Mouse (Mus musculus): ENCODE measurements around the gene Mcee. TPM values are rescaled to one million over a fixed set of nuclear protein-coding genes. Genes with fewer than 3 reads are reported as not detected.

The Mcee gene
- 14.4 and 18.3 TPM in 2 replicates for total RNA-seq (2012; rRNA removed)

DNA sequence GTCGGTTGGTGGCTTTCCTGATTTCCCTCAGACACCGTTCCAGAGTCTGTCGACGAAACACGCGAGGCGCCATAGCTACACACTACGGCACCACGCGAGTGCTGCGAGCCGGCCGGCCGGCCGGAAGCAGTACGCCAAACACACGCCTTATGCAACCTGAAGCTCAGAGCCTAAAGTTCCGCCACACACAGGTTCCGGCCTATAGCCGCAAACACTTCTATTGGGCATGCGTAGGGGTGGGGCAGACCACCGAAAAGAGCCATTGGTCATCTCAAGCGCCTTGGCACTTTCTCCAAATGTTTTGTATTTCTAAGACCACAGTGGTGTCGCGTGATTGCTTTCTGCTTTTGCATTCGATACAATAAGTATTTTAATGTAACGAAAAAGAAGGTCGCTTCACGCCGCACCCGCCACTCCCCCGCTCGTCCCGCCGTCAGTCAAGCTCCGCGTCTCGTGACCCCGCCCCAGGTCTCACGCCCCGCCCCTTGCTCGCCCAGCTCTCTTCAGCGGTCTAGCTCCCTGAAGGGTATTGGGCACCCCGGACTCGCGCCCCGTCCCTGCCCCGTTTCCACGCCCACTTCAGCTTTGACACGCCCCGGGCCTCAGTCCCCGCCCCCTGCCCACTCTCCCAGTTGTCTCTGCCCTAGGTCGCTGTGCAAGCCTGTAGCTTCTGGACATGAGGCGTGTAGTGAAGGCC, at the start of gene Mcee, which contains the start of gene Mphosph10:
Gene Mcee (plus strand): TSS at position 486 of the 697 bp plus-strand sequence.
Gene Mphosph10 (minus strand): TSS at position 147 of the 697 bp plus-strand sequence.
- Histone ChIP-seq H3K4me1 (ENCODE audit: control insufficient read depth in 2 of 2, insufficient read depth in 2 of 2, low read length in 2 of 2, poor library complexity in 1 of 2) (0 out of 4 replicates have a peak, but pooled peaks cover 0 to 2% of the 10 kb centered on the region in 2 experiments), H3K27ac (ENCODE audit: insufficient read depth, low read depth, low read length, poor library complexity, severe bottlenecking) (no peak within 1 kb of the TSS), H3K9ac (ENCODE audit: insufficient read depth, low read depth, low read length, poor library complexity, severe bottlenecking) (peak within 1 kb of the TSS; percentile 91), H3K4me3 (ENCODE audit: insufficient read depth in 1 of 2, low read depth in 1 of 2, low read length in 2 of 2, poor library complexity in 1 of 2, severe bottlenecking in 1 of 2) (peak within 1 kb of the TSS; percentile 68 to 86), H3K9me3 (ENCODE audit: control insufficient read depth, insufficient read depth, low read depth, low read length) (no peaks in the 10 kb centered on the region), H3K36me3 (ENCODE audit: control insufficient read depth, insufficient read depth, low read length, poor library complexity, severe bottlenecking) (peaks cover 7% of the 10 kb centered on the region; the same call in 1 of the 2 replicates)
- TF ChIP-seq HCFC1 (IDR thresholded peaks at IDR 0.05; ENCODE audit: borderline replicate concordance, insufficient read depth, low read length) (peak; percentile 85), ZC3H11A (IDR thresholded peaks at IDR 0.05; ENCODE audit: borderline replicate concordance, low read depth, low read length) (no peak), CHD2 (IDR thresholded peaks at IDR 0.05; ENCODE audit: low read depth, low read length) (peak; percentile 42; the same call in 1 of the 2 replicates)
- in situ Hi-C loops (cut with MboI; ENCODE audit: low sequenced_read_pairs in 2 of 2, unreplicated experiment in 2 of 2), result no loop called here
- DNase-seq (ENCODE audit: low read depth, low spot score), result peak; percentile 95

DNA sequence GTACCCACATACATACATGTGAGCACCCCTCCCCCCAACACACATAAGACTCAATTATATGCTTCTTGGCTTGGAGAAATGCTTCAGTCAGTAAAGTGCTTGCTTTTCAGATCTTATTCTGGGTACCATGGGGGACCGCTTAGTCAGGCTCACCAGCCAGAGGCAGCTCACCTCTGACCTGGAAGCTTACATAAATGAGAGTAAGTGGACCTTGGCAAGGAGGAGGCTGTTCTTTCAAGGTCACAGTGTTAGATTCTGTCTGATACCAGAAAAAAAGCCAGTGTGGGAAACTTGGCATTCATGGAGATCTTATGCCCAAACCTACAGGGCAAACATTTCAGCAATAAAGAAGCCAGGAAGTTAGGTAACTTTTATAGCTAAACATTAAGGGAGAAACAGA, 44.6 kb upstream of the Mcee start:
- DNase-seq (ENCODE audit: low read depth, low spot score), result no peak
- Histone ChIP-seq H3K36me3 (ENCODE audit: control insufficient read depth, insufficient read depth, low read length, poor library complexity, severe bottlenecking) (peaks cover 8% of the 10 kb centered on the region), H3K9me3 (ENCODE audit: control insufficient read depth, insufficient read depth, low read depth, low read length) (no peaks in the 10 kb centered on the region), H3K27ac (ENCODE audit: insufficient read depth, low read depth, low read length, poor library complexity, severe bottlenecking) (no peak overlapping the region), H3K9ac (ENCODE audit: insufficient read depth, low read depth, low read length, poor library complexity, severe bottlenecking) (no peak overlapping the region), H3K4me1 (ENCODE audit: control insufficient read depth in 2 of 2, insufficient read depth in 2 of 2, low read length in 2 of 2, poor library complexity in 1 of 2) (no peaks in the 10 kb centered on the region), H3K4me3 (ENCODE audit: insufficient read depth in 1 of 2, low read depth in 1 of 2, low read length in 2 of 2, poor library complexity in 1 of 2, severe bottlenecking in 1 of 2) (no peak overlapping the region)
- in situ Hi-C loops (cut with MboI; ENCODE audit: low sequenced_read_pairs in 2 of 2, unreplicated experiment in 2 of 2), result no loop called here
- TF ChIP-seq HCFC1 (IDR thresholded peaks at IDR 0.05; ENCODE audit: borderline replicate concordance, insufficient read depth, low read length) (no peak), ZC3H11A (IDR thresholded peaks at IDR 0.05; ENCODE audit: borderline replicate concordance, low read depth, low read length) (no peak), CHD2 (IDR thresholded peaks at IDR 0.05; ENCODE audit: low read depth, low read length) (no peak), MAFK (IDR thresholded peaks at IDR 0.05; ENCODE audit: insufficient read depth, low read depth, low read length) (no peak), ZNF384 (IDR thresholded peaks at IDR 0.05; ENCODE audit: low read depth, low read length) (no peak)

DNA sequence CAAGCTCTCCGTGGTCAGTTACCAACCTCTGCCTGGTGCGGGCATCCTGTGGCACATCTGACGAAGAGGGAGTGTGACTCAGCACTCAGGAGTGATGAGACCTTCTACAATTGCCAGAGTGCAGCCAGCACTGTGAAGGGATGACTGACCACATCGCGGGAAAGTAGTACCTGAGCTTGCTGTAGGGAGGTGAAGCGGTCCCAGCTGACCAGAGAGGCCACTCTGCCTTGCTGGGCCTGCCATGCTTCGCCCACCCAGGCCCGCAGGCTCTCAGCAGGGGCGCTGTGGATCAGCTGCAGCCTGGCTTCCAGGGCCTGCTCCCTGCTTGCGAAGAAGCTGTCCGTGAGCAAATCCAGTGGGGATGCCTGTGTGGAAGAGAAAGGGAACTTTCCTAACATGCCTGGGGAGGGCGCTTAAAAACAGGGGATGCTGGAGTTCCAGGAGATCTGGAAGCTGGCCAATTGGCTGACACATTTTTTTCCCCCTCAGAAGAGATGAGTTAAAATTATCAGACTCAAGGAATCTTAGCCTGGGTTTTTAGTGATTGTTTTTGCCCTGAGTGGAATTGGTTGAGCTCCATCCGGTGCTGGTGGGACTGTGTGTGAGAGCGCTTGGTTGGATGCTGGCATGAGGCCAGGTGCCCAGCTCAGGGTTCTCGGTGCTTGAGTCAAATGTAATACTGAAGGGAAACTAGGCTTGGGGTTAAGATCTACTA, 43.1 kb upstream of the Mcee start:
- no peak for DNase-seq (ENCODE audit: low read depth, low spot score)

DNA sequence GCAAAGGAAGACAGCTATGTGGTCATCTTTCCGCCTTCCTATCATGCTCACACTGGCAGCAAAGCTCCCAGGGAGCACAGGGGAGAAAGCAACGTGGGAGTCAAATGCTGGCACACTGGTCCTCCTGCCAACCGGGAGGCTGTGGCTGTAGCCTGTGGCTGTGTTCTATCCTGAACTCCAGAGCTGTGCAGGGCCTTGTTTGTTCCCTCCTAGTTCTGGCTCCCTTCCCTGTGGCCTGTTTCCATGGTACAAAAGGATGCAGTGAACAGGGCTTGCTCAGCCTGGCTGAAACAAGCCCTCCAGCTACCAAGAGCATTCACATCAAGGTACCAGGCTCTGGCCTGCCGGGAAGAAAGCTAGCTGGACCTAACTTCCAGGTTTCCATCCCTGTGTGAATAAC, 41.3 kb upstream of the Mcee start:
- Histone ChIP-seq H3K9ac (ENCODE audit: insufficient read depth, low read depth, low read length, poor library complexity, severe bottlenecking) (no peak overlapping the region), H3K4me3 (ENCODE audit: insufficient read depth in 1 of 2, low read depth in 1 of 2, low read length in 2 of 2, poor library complexity in 1 of 2, severe bottlenecking in 1 of 2) (no peak overlapping the region), H3K27ac (ENCODE audit: insufficient read depth, low read depth, low read length, poor library complexity, severe bottlenecking) (no peak overlapping the region), H3K4me1 (ENCODE audit: control insufficient read depth in 2 of 2, insufficient read depth in 2 of 2, low read length in 2 of 2, poor library complexity in 1 of 2) (no peaks in the 10 kb centered on the region), H3K9me3 (ENCODE audit: control insufficient read depth, insufficient read depth, low read depth, low read length) (no peaks in the 10 kb centered on the region), H3K36me3 (ENCODE audit: control insufficient read depth, insufficient read depth, low read length, poor library complexity, severe bottlenecking) (peaks cover 14% of the 10 kb centered on the region)
- TF ChIP-seq ZC3H11A (IDR thresholded peaks at IDR 0.05; ENCODE audit: borderline replicate concordance, low read depth, low read length) (no peak), MAFK (IDR thresholded peaks at IDR 0.05; ENCODE audit: insufficient read depth, low read depth, low read length) (no peak), CHD2 (IDR thresholded peaks at IDR 0.05; ENCODE audit: low read depth, low read length) (no peak), ZNF384 (IDR thresholded peaks at IDR 0.05; ENCODE audit: low read depth, low read length) (no peak), HCFC1 (IDR thresholded peaks at IDR 0.05; ENCODE audit: borderline replicate concordance, insufficient read depth, low read length) (no peak)
- in situ Hi-C loops (cut with MboI; ENCODE audit: low sequenced_read_pairs in 2 of 2, unreplicated experiment in 2 of 2), result no loop called here
- no peak for DNase-seq (ENCODE audit: low read depth, low spot score)

More for the DNA sequence above, 43.1 kb upstream of the Mcee start:
- TF ChIP-seq CHD2 (IDR thresholded peaks at IDR 0.05; ENCODE audit: low read depth, low read length) (no peak), HCFC1 (IDR thresholded peaks at IDR 0.05; ENCODE audit: borderline replicate concordance, insufficient read depth, low read length) (no peak), ZC3H11A (IDR thresholded peaks at IDR 0.05; ENCODE audit: borderline replicate concordance, low read depth, low read length) (no peak), ZNF384 (IDR thresholded peaks at IDR 0.05; ENCODE audit: low read depth, low read length) (no peak), MAFK (IDR thresholded peaks at IDR 0.05; ENCODE audit: insufficient read depth, low read depth, low read length) (no peak)
- Histone ChIP-seq H3K4me1 (ENCODE audit: control insufficient read depth in 2 of 2, insufficient read depth in 2 of 2, low read length in 2 of 2, poor library complexity in 1 of 2) (no peaks in the 10 kb centered on the region), H3K36me3 (ENCODE audit: control insufficient read depth, insufficient read depth, low read length, poor library complexity, severe bottlenecking) (peaks cover 14% of the 10 kb centered on the region), H3K9ac (ENCODE audit: insufficient read depth, low read depth, low read length, poor library complexity, severe bottlenecking) (no peak overlapping the region), H3K27ac (ENCODE audit: insufficient read depth, low read depth, low read length, poor library complexity, severe bottlenecking) (no peak overlapping the region), H3K9me3 (ENCODE audit: control insufficient read depth, insufficient read depth, low read depth, low read length) (no peaks in the 10 kb centered on the region), H3K4me3 (ENCODE audit: insufficient read depth in 1 of 2, low read depth in 1 of 2, low read length in 2 of 2, poor library complexity in 1 of 2, severe bottlenecking in 1 of 2) (no peak overlapping the region)
- in situ Hi-C loops (cut with MboI; ENCODE audit: low sequenced_read_pairs in 2 of 2, unreplicated experiment in 2 of 2), result no loop called here

Data from ES-E14 (cell line).